Mouse (Mus musculus): ENCODE measurements around the gene Pstk.
A peak's percentile ranks its signal among the peaks of the same experiment; 100 is the strongest.
"Not testable (repeated sequence)": the region's sequence is repeated elsewhere in the genome, so short reads cannot be mapped to it uniquely, and the experiment has no call there.

The Pstk gene

DNA sequence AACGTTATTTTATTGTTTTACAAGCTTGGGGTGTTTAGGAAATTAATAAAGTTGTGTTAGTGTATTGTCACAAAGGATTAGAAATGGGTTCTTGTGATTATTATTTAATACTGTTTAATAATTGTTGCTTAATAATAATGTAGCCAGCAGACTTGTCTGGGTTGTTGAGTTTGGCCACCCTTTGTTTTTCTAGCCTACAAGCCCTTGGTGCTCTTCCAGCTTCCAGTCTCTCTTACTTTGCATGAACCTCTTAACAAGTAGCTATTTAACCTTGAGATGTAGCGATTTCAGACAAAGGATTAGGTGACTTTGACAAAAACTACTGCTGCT is 41.0 kb downstream of the Pstk start:
- DNase-seq (ENCODE audit: low spot score in 2 of 2) = no peak

- DNase-seq (ENCODE audit: low spot score in 2 of 2) = not testable (repeated sequence)
These were observed 45.8 kb downstream of the Pstk start for GRCm38 (mm10) chr7:131416742-131417141.

DNA sequence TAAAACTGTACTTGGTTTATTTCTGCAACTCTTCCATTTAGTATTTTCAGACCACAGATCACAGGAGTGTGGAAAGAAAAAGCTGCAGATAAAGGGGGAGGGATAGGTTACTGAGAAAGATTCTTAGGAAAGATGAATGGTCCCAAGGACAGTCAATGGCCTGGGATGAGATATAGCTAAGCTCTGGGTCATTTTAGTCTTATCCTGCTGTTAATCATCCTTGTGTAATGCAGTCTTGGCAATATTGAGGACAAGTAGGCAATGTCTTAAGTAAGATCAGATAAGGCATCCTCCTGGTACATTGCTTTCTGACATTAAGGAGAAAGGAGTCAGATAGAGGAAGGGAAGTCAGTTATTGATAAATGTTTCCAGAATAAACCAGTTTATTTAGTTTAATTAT is 46.7 kb downstream of the Pstk start:
- no peak for DNase-seq (ENCODE audit: low spot score in 2 of 2)

DNA sequence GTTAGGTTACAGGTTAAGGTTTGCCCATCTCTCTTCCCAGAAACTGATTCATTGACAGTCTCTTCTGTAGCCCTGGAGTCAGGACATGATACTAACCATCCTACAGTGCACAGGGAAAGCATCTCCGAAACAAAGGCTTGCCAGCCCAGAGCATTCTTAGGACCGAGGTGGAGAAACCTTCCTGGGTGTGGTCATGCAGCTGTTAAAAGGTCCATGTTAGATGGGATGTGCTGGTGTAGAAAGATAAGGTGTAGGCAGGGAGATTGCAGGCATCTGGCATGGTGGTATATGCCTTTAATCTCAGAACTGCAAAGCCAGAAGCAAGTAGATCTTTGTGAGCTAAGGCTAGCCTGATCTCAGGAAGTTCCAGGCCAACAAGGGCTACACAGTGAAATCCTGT is 54.0 kb downstream of the Pstk start:
- no peak for DNase-seq (ENCODE audit: low spot score in 2 of 2)

- DNase-seq (ENCODE audit: low spot score in 2 of 2) = no peak
These were observed 56.4 kb downstream of the Pstk start for GRCm38 (mm10) chr7:131427331-131427730.

GRCm38 (mm10) chr7:131432244-131432643 is 61.3 kb downstream of the Pstk start:
- DNase-seq (ENCODE audit: low spot score in 2 of 2) = peak in 1 of 2 experiments; percentile 7

DNA sequence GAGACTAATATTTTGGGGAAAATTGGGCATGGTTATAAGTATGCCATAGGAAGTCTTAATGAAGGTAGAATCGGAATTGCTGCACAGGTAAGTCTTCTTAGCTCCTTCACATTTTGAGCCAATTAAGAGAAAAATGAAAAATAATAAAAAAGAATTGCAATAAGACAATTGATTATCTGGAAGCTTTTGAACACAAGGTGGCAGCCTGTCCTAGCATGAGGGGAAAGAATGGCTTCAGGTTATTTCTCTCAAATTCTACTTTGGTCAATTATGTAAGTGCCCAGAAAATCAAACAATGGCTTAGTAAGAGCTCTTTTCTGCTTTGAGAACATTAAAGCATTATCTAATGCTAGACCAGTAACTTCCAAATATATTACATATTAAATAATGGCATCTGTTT is 63.3 kb downstream of the Pstk start:
- DNase-seq (ENCODE audit: low spot score in 2 of 2) = no peak

- DNase-seq (ENCODE audit: low spot score in 2 of 2) = no peak
These were observed 66.1 kb downstream of the Pstk start for GRCm38 (mm10) chr7:131437051-131437450.

All from heart, adult 9 months (tissue).